Mouse (Mus musculus): ENCODE data around the gene Arhgef7.

GRCm38 (mm10) chr8:11771608-11772007, 44.1 kb downstream of the Arhgef7 start:
- TF ChIP-seq POLR2A (IDR thresholded peaks at IDR 0.05; ENCODE audit: insufficient read depth, low read length) (no peak), CTCF (IDR thresholded peaks at IDR 0.05; ENCODE audit: low read depth, low read length) (no peak)
